Mouse (Mus musculus) brain, embryonic 14.5 days (tissue): ENCODE measurements at regions not wholly inside any gene's neighbourhood (a gene's known extent, or its start where the extent isn't known, plus 50 kb on each side); places are given as distances from the start of the nearest gene placed in this dataset.
"Not testable (repeated sequence)": the region's sequence is repeated elsewhere in the genome, so short reads cannot be mapped to it uniquely, and the experiment has no call there.

Source experiments
- DNase-seq: peaks from one replicate; pipeline ENCODE4 v3.0.0-alpha.2; 2011; ENCODE audit warnings: low read depth
- CTCF ChIP-seq: fragments of 200-500 bp; IDR thresholded peaks from 2 replicates; pipeline ENCODE4 v1.5.1; 2012; ENCODE audit warnings: inconsistent platforms, mild to moderate bottlenecking, moderate library complexity, borderline replicate concordance; ENCODE audit not compliant: insufficient read depth, insufficient read length; ENCODE audit errors: extremely low read depth
- POLR2A ChIP-seq: fragments of 200-500 bp; IDR thresholded peaks from 2 replicates; pipeline ENCODE4 v1.6.1; 2012; ENCODE audit warnings: mild to moderate bottlenecking, inconsistent platforms, borderline replicate concordance; ENCODE audit not compliant: poor library complexity, insufficient read depth, insufficient read length, severe bottlenecking; ENCODE audit errors: extremely low read depth

DNA sequence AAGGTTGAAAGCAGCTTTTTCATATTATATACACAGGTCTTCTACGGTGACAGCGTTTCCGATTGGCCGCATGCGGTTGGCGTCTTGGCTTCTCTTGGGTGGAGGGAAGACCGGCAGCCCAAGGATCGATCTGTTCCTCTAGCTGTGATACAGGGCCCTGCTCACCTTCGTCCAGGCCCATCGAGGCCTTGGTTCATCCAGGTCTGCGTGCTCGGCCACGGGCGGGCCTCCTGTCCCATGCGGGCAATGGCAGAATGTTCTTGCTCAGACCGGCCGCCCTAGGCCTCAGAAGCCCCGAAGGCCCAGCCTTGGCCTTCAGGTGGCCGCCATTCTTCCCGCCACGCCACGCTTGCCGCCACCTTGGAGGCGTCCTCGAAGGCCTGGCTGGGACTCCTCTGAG is 194.4 kb upstream of the Ppp6c start:
- TF ChIP-seq CTCF, result no peak
- TF ChIP-seq POLR2A, result no peak
- no peak for DNase-seq

DNA sequence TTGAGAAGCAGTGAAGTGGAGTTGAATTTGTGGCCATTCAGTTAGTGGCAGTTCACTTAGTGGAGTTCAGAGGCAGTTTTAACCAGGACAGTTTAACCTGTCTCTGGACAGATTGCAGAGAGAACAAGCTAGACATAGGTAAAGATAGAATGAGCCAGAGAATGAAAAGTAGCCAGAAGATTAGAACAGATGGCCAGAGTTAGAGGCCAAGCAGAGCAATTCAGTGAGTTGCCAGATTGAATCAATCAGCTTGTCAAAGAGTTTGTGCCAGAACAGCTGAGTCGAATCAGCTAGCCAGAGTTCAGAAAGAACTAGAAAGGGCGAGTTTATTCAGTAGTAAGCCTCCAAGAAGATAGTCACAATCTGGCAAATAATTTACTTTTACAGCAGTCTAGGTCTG is 174.1 kb upstream of the Ppp6c start:
- DNase-seq, result peak; percentile 42

DNA sequence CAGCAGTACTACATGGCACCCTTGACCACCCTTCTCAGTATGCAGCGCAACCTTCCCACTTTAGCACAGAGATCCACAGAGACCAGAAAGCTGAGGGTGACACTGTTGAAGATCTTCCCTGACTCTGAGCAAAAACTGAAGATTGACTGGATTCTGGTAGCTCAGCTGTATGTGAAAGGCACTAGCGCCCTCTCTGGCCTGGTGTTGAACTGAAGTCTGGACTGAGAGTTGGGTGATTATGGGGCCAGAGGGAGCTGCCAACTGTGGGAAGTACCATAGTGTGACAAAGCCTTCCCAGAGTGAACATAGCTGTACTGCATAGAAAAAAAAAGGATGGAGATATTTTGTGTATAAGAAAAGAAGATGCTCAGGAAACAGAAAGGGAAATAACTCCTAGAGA is 173.3 kb upstream of the Ppp6c start:
- TF ChIP-seq CTCF (peak; percentile 19; the same call in 1 of the 2 replicates), POLR2A (no peak)
- peak; percentile 3 for DNase-seq

More for the DNA sequence above, 174.1 kb upstream of the Ppp6c start:
- TF ChIP-seq CTCF (no peak), POLR2A (no peak)

DNA sequence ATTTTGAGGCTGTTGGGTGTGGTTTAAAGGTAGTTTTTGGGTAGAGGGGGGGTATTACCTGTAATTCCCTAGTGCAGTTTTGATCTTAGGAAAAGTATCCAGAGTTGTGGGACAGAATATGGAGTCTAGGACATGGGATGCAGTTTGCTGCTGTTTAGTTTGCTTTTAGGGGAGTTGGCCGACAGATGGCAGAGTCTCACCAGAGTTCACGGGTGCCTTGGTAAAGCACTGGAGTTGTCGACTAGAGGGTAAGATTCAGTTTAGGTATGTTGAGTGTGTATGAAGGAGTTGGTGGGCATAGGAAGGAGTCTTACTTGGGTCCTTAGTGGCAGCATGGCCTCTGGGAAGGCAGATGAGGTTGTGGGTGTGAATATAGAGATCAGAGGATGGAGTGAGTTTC is 168.4 kb upstream of the Ppp6c start:
- DNase-seq, result no peak
- TF ChIP-seq POLR2A (no peak), CTCF (0 out of 2 replicates have a peak, but pooled peaks have one; percentile 3)

DNA sequence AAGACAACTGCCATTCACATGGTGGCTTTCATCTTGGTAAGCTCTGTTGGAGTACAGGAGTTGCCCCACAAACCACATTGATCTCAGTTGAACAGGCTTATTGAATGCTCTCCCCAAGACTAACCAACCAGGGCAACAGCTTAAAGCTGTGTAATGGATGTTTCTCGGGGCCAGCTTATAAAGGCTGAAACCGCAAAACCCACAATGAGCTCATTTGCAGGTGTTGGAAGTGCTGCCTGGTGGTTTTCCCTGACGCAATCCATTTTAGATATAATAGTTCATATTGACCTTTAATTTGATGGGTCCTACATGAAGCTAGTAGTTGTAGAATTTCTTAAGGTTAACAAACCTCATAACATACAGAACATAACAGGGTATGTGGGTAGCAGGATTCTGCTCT is 151.0 kb upstream of the Ppp6c start:
- no peak for TF ChIP-seq CTCF
- no peak for TF ChIP-seq POLR2A
- DNase-seq, result no peak

DNA sequence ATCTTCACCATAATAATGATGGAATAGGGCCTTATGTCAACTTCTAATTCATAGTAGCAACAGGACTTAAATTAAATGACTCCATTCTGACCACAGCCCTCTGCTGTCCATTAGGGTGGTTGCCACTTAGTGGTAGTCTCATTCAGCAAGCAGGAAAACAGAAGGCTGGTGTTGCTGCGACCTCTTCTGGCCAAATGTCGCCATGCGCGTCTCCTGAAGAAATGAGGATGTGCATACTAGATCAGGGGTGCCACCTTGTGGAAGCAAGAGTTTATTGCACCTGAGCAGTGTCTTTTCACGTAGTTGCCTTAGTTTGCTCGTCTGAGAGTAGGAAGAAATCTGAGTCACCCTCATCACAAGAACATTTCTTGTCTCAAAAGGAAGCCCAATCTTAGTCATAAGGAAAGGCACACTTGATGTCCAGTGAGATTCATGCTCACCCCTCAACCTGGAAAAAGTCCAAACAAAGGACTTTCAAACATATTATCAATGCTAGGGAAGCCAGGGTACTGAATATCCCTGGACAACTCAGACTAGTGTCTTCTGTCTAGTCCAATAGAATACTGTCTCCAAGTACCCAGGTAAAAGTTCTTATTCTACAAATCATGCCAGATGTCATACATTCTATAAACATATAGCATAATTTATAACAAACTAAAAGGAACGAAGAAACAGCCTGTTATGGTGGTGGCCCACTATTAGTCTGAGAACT is 147.0 kb upstream of the Ppp6c start:
- TF ChIP-seq CTCF, result peak; percentile 100
- no peak for TF ChIP-seq POLR2A
- DNase-seq, result peak; percentile 95

GRCm38 (mm10) chr2:39344207-39344606 is 118.0 kb upstream of the Ppp6c start:
- no peak for DNase-seq
- TF ChIP-seq CTCF (no peak), POLR2A (no peak)

DNA sequence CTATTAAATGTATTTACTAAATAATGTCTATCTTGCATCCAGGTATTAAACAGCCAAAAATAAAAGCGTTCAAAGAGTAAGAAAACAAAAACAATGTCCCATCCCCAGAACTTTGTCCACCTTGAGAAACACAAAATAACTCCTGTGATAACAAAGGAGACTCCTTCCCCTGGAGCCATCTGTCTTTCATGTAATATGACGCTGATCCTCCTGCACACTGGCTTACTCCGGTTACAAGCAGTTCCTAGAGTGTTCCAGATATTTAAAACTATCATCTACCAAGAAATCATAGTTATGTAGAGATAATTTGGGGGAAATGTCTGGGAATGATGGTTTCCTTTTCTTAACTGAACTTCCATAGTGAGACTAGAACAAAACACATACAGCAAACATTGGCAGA is 114.2 kb upstream of the Ppp6c start:
- no peak for DNase-seq
- no peak for TF ChIP-seq POLR2A
- no peak for TF ChIP-seq CTCF

GRCm38 (mm10) chr2:39338832-39339649 is 112.8 kb upstream of the Ppp6c start:
- TF ChIP-seq POLR2A, result no peak
- TF ChIP-seq CTCF, result no peak
- peak; percentile 39 for DNase-seq

GRCm38 (mm10) chr2:39337524-39337923 is 111.3 kb upstream of the Ppp6c start:
- TF ChIP-seq POLR2A (no peak), CTCF (no peak)
- no peak for DNase-seq

- TF ChIP-seq CTCF (no peak), POLR2A (no peak)
- DNase-seq, result peak; percentile 7
These were observed 99.7 kb upstream of the Ppp6c start for GRCm38 (mm10) chr2:39325715-39326493.

- DNase-seq, result not testable (repeated sequence)
These were observed 98.9 kb upstream of the Ppp6c start for GRCm38 (mm10) chr2:39325122-39325521.
